Mouse (Mus musculus): ENCODE measurements around the gene Brsk2. TPM values are rescaled to one million over a fixed set of nuclear protein-coding genes. Genes with fewer than 3 reads are reported as not detected.

Gene Brsk2
- polyA plus RNA-seq, 2 experiments = 0.03 to 0.05 TPM

- H3K9ac ChIP-seq (replicated peaks) = no peak overlapping the region
- H3K4me3 ChIP-seq (ENCODE audit: insufficient read depth in 1 of 2, low read depth in 2 of 2, low read length in 2 of 2) = no peak overlapping the region
- no peak for DNase-seq (ENCODE audit: low read depth in 3 of 3, low spot score in 3 of 3)
- ATAC-seq (ENCODE audit: insufficient read depth) = no peak
- TF ChIP-seq CTCF (IDR thresholded peaks at IDR 0.05; ENCODE audit: low read depth) (no peak), EP300 (IDR thresholded peaks at IDR 0.05; ENCODE audit: low read depth) (no peak)
- no peaks in the 10 kb centered on the region for H3K27me3 ChIP-seq (ENCODE audit: control insufficient read depth, insufficient read depth, low read length)
- no peaks in the 10 kb centered on the region for H3K9me3 ChIP-seq (ENCODE audit: control insufficient read depth, low read length)
- WGBS (ENCODE audit: insufficient replicate concordance) = 65% methylated on average over 2 of the region's 2 CpGs
- no peak overlapping the region for H3K27ac ChIP-seq
- H3K4me2 ChIP-seq (ENCODE audit: low read depth) = no peak overlapping the region
- no peaks in the 10 kb centered on the region for H3K36me3 ChIP-seq (replicated peaks; ENCODE audit: control insufficient read depth, insufficient read depth, low read depth)
- H3K4me1 ChIP-seq (replicated peaks; ENCODE audit: control insufficient read depth in 2 of 2, insufficient read depth in 2 of 2, low read length in 1 of 2) = 0 out of 4 replicates have a peak, but pooled peaks cover 0 to 3% of the 10 kb centered on the region in 2 experiments
Measured at GRCm38 (mm10) chr7:142034198-142034597, 84.6 kb downstream of the Brsk2 start.

GRCm38 (mm10) chr7:142035048-142035811, 85.7 kb downstream of the Brsk2 start:
- ATAC-seq (ENCODE audit: insufficient read depth) = no peak
- no peak overlapping the region for H3K4me2 ChIP-seq (ENCODE audit: low read depth)
- no peak overlapping the region for H3K9ac ChIP-seq (replicated peaks)
- no peaks in the 10 kb centered on the region for H3K9me3 ChIP-seq (ENCODE audit: control insufficient read depth, low read length)
- H3K36me3 ChIP-seq (replicated peaks; ENCODE audit: control insufficient read depth, insufficient read depth, low read depth) = no peaks in the 10 kb centered on the region
- no peak overlapping the region for H3K4me3 ChIP-seq (ENCODE audit: insufficient read depth in 1 of 2, low read depth in 2 of 2, low read length in 2 of 2)
- no peak for DNase-seq (ENCODE audit: low read depth in 3 of 3, low spot score in 3 of 3)
- no peak for TF ChIP-seq CTCF (IDR thresholded peaks at IDR 0.05; ENCODE audit: low read depth)
- no peak for TF ChIP-seq EP300 (IDR thresholded peaks at IDR 0.05; ENCODE audit: low read depth)
- H3K27ac ChIP-seq = no peak overlapping the region
- H3K27me3 ChIP-seq (ENCODE audit: control insufficient read depth, insufficient read depth, low read length) = no peaks in the 10 kb centered on the region
- H3K4me1 ChIP-seq (replicated peaks; ENCODE audit: control insufficient read depth in 2 of 2, insufficient read depth in 2 of 2, low read length in 1 of 2) = 0 out of 4 replicates have a peak, but pooled peaks cover 0 to 3% of the 10 kb centered on the region in 2 experiments
- 45% methylated on average over 2 of the region's 2 CpGs for WGBS (ENCODE audit: insufficient replicate concordance)

GRCm38 (mm10) chr7:142037553-142038170, 88.1 kb downstream of the Brsk2 start:
- H3K4me2 ChIP-seq (ENCODE audit: low read depth) = no peak overlapping the region
- DNase-seq (ENCODE audit: low read depth in 3 of 3, low spot score in 3 of 3) = no peak
- no peak overlapping the region for H3K27ac ChIP-seq
- whole genome bisulfite sequencing (ENCODE audit: insufficient replicate concordance) = 68% methylated on average over 4 of the region's 4 CpGs
- H3K27me3 ChIP-seq (ENCODE audit: control insufficient read depth, insufficient read depth, low read length) = no peaks in the 10 kb centered on the region
- H3K36me3 ChIP-seq (replicated peaks; ENCODE audit: control insufficient read depth, insufficient read depth, low read depth) = no peaks in the 10 kb centered on the region; the same call in 1 of the 2 replicates
- no peak overlapping the region for H3K4me3 ChIP-seq (ENCODE audit: insufficient read depth in 1 of 2, low read depth in 2 of 2, low read length in 2 of 2)
- TF ChIP-seq EP300 (IDR thresholded peaks at IDR 0.05; ENCODE audit: low read depth) (no peak), CTCF (IDR thresholded peaks at IDR 0.05; ENCODE audit: low read depth) (peak; percentile 95)
- no peak overlapping the region for H3K9ac ChIP-seq (replicated peaks)
- H3K4me1 ChIP-seq (replicated peaks; ENCODE audit: control insufficient read depth in 2 of 2, insufficient read depth in 2 of 2, low read length in 1 of 2) = 0 out of 4 replicates have a peak, but pooled peaks cover 0 to 3% of the 10 kb centered on the region in 2 experiments
- no peaks in the 10 kb centered on the region for H3K9me3 ChIP-seq (ENCODE audit: control insufficient read depth, low read length)
- ATAC-seq (ENCODE audit: insufficient read depth) = peak; percentile 79

GRCm38 (mm10) chr7:142040756-142041155, 91.2 kb downstream of the Brsk2 start:
- no peak overlapping the region for H3K4me2 ChIP-seq (ENCODE audit: low read depth)
- ATAC-seq (ENCODE audit: insufficient read depth) (no peak), DNase-seq (ENCODE audit: low read depth in 3 of 3, low spot score in 3 of 3) (no peak)
- H3K27me3 ChIP-seq (ENCODE audit: control insufficient read depth, insufficient read depth, low read length) = no peaks in the 10 kb centered on the region
- H3K36me3 ChIP-seq (replicated peaks; ENCODE audit: control insufficient read depth, insufficient read depth, low read depth) = no peaks in the 10 kb centered on the region; the same call in 1 of the 2 replicates
- 0 out of 4 replicates have a peak, but pooled peaks cover 0 to 3% of the 10 kb centered on the region in 2 experiments for H3K4me1 ChIP-seq (replicated peaks; ENCODE audit: control insufficient read depth in 2 of 2, insufficient read depth in 2 of 2, low read length in 1 of 2)
- no peak overlapping the region for H3K4me3 ChIP-seq (ENCODE audit: insufficient read depth in 1 of 2, low read depth in 2 of 2, low read length in 2 of 2)
- WGBS (ENCODE audit: insufficient replicate concordance) = 77% methylated on average over 3 of the region's 3 CpGs
- no peak overlapping the region for H3K27ac ChIP-seq
- H3K9ac ChIP-seq (replicated peaks) = no peak overlapping the region
- no peaks in the 10 kb centered on the region for H3K9me3 ChIP-seq (ENCODE audit: control insufficient read depth, low read length)
- no peak for TF ChIP-seq EP300 (IDR thresholded peaks at IDR 0.05; ENCODE audit: low read depth)
- no peak for TF ChIP-seq CTCF (IDR thresholded peaks at IDR 0.05; ENCODE audit: low read depth)

- no peak for ATAC-seq (ENCODE audit: insufficient read depth)
Measured at GRCm38 (mm10) chr7:142045344-142045743, 95.8 kb downstream of the Brsk2 start.

More at GRCm38 (mm10) chr7:142045344-142045743, 95.8 kb downstream of the Brsk2 start:
- DNase-seq (ENCODE audit: low read depth in 3 of 3, low spot score in 3 of 3) = no peak
- no peak overlapping the region for H3K4me3 ChIP-seq (ENCODE audit: insufficient read depth in 1 of 2, low read depth in 2 of 2, low read length in 2 of 2)
- no peak overlapping the region for H3K27ac ChIP-seq
- no peak overlapping the region for H3K9ac ChIP-seq (replicated peaks)
- TF ChIP-seq CTCF (IDR thresholded peaks at IDR 0.05; ENCODE audit: low read depth) (no peak), EP300 (IDR thresholded peaks at IDR 0.05; ENCODE audit: low read depth) (no peak)
- 73% methylated on average over 2 of the region's 2 CpGs for WGBS (ENCODE audit: insufficient replicate concordance)
- H3K4me2 ChIP-seq (ENCODE audit: low read depth) = no peak overlapping the region
- H3K27me3 ChIP-seq (ENCODE audit: control insufficient read depth, insufficient read depth, low read length) = no peaks in the 10 kb centered on the region
- H3K9me3 ChIP-seq (ENCODE audit: control insufficient read depth, low read length) = no peaks in the 10 kb centered on the region
- H3K4me1 ChIP-seq (replicated peaks; ENCODE audit: control insufficient read depth in 2 of 2, insufficient read depth in 2 of 2, low read length in 1 of 2) = no peaks in the 10 kb centered on the region
- peaks cover 7% of the 10 kb centered on the region; the same call in 1 of the 2 replicates for H3K36me3 ChIP-seq (replicated peaks; ENCODE audit: control insufficient read depth, insufficient read depth, low read depth)
